Mouse (Mus musculus) neural tube, embryonic 15.5 days (tissue): ENCODE measurements around the gene Nsdhl. TPM values are rescaled to one million over a fixed set of nuclear protein-coding genes. Genes with fewer than 3 reads are reported as not detected.

Source experiments
- ATAC-seq: fragments of 200-750 bp; cut with Nextera tagmentation; 2 replicates; pipeline ENCODE4 v1.8.0; 2017; ENCODE audit warnings: mild to moderate bottlenecking, moderate TSS enrichment, moderate library complexity; ENCODE audit not compliant: low FRiP score
- H3K27ac ChIP-seq: fragments of 300-500 bp; sonication (generic); replicated peaks from 2 replicates; pipeline ENCODE4 v1.5.1; 2015; ENCODE audit warnings: mild to moderate bottlenecking, inconsistent platforms
- H3K27me3 ChIP-seq: fragments of 300-500 bp; sonication (generic); replicated peaks from 2 replicates; pipeline ENCODE4 v1.6.1; 2015; ENCODE audit warnings: inconsistent platforms
- H3K36me3 ChIP-seq: fragments of 300-500 bp; sonication (generic); 2 replicates; pipeline ENCODE4 v1.6.1; 2015; ENCODE audit warnings: inconsistent platforms
- H3K4me1 ChIP-seq: fragments of 300-500 bp; sonication (generic); 2 replicates; pipeline ENCODE4 v1.6.1; 2015; ENCODE audit warnings: inconsistent platforms
- H3K4me2 ChIP-seq: fragments of 300-500 bp; sonication (generic); 2 replicates; pipeline ENCODE4 v1.6.1; 2015; ENCODE audit warnings: inconsistent platforms, mild to moderate bottlenecking, moderate library complexity
- H3K4me3 ChIP-seq: fragments of 300-500 bp; sonication (generic); replicated peaks from 2 replicates; pipeline ENCODE4 v1.5.1; 2015; ENCODE audit warnings: mild to moderate bottlenecking, inconsistent platforms
- H3K9ac ChIP-seq: fragments of 300-500 bp; sonication (generic); replicated peaks from 2 replicates; pipeline ENCODE4 v1.6.1; 2015; ENCODE audit warnings: mild to moderate bottlenecking, inconsistent platforms
- H3K9me3 ChIP-seq: fragments of 300-500 bp; sonication (generic); replicated peaks from 2 replicates; pipeline ENCODE4 v1.6.1; 2016; ENCODE audit warnings: inconsistent platforms
- WGBS: fragments of 180-500 bp; shearing (Covaris S2); methylation state at CpG from one replicate; pipeline ENCODE4 v1.1.7; 2015; ENCODE audit warnings: mixed read lengths; 5-methylcytosine and 5-hydroxymethylcytosine counted together
- polyA plus RNA-seq: library from polyadenylated mRNA; unstranded; fragments of >200 nt; fragmentation: Nextera tagmentation; extraction: Ambion mirVana; gene quantifications from 2 replicates; pipeline ENCODE4 v1.2.1, GENCODE M21; 2015

Nsdhl gene
- polyA plus RNA-seq, 1 experiment from 2014 or later = 50.8 TPM

- H3K9ac ChIP-seq = no peak overlapping the region
- no peak overlapping the region for H3K4me3 ChIP-seq
- H3K4me2 ChIP-seq = no peak overlapping the region
- H3K27me3 ChIP-seq = no peaks in the 10 kb centered on the region
- H3K27ac ChIP-seq = no peak overlapping the region
- WGBS = 83% methylated on average over 4 of the region's 4 CpGs
- H3K9me3 ChIP-seq = no peaks in the 10 kb centered on the region
- no peak for ATAC-seq
- peaks cover 13% of the 10 kb centered on the region; the same call in 1 of the 2 replicates for H3K36me3 ChIP-seq
- H3K4me1 ChIP-seq = no peaks in the 10 kb centered on the region
Observed at GRCm38 (mm10) chrX:72960431-72960830, 42.1 kb downstream of the Nsdhl start.

- WGBS = 77% methylated on average over 3 of the region's 3 CpGs
- Histone ChIP-seq H3K4me2 (no peak overlapping the region), H3K4me3 (no peak overlapping the region), H3K9ac (no peak overlapping the region), H3K4me1 (no peaks in the 10 kb centered on the region), H3K27me3 (no peaks in the 10 kb centered on the region), H3K36me3 (peaks cover 13% of the 10 kb centered on the region; the same call in 1 of the 2 replicates), H3K27ac (no peak overlapping the region), H3K9me3 (no peaks in the 10 kb centered on the region)
- ATAC-seq = no peak
Observed at GRCm38 (mm10) chrX:72961511-72961910, 43.2 kb downstream of the Nsdhl start.

- no peak overlapping the region for H3K27ac ChIP-seq
- H3K9ac ChIP-seq = no peak overlapping the region
- H3K9me3 ChIP-seq = no peaks in the 10 kb centered on the region
- no peaks in the 10 kb centered on the region for H3K4me1 ChIP-seq
- no peak overlapping the region for H3K4me3 ChIP-seq
- no peak for ATAC-seq
- 76% methylated on average over 3 of the region's 3 CpGs for WGBS
- H3K36me3 ChIP-seq = peaks cover 7% of the 10 kb centered on the region; the same call in 1 of the 2 replicates
- no peaks in the 10 kb centered on the region for H3K27me3 ChIP-seq
- no peak overlapping the region for H3K4me2 ChIP-seq
Observed at GRCm38 (mm10) chrX:72962743-72963142, 44.4 kb downstream of the Nsdhl start.

- Histone ChIP-seq H3K27me3 (peaks cover 8% of the 10 kb centered on the region; the same call in 1 of the 2 replicates), H3K27ac (no peak overlapping the region), H3K9ac (no peak overlapping the region), H3K36me3 (no peaks in the 10 kb centered on the region), H3K9me3 (no peaks in the 10 kb centered on the region), H3K4me2 (no peak overlapping the region), H3K4me3 (no peak overlapping the region), H3K4me1 (no peaks in the 10 kb centered on the region)
- ATAC-seq = no peak
- 88% methylated on average over 6 of the region's 6 CpGs for WGBS
Observed at GRCm38 (mm10) chrX:72982831-72983230, 64.5 kb downstream of the Nsdhl start.

GRCm38 (mm10) chrX:72985607-72986006 lies 67.2 kb downstream of the Nsdhl start:
- 93% methylated on average over 2 of the region's 2 CpGs for WGBS
- H3K36me3 ChIP-seq = no peaks in the 10 kb centered on the region
- H3K27ac ChIP-seq = no peak overlapping the region
- H3K4me3 ChIP-seq = no peak overlapping the region
- no peaks in the 10 kb centered on the region for H3K4me1 ChIP-seq
- ATAC-seq = no peak
- H3K9ac ChIP-seq = no peak overlapping the region
- peaks cover 8% of the 10 kb centered on the region; the same call in 1 of the 2 replicates for H3K27me3 ChIP-seq
- H3K9me3 ChIP-seq = no peaks in the 10 kb centered on the region
- H3K4me2 ChIP-seq = no peak overlapping the region

- Histone ChIP-seq H3K36me3 (no peaks in the 10 kb centered on the region), H3K9me3 (no peaks in the 10 kb centered on the region), H3K27me3 (peaks cover 8% of the 10 kb centered on the region; the same call in 1 of the 2 replicates), H3K4me1 (no peaks in the 10 kb centered on the region), H3K9ac (no peak within 1 kb of the TSS), H3K4me2 (peak within 1 kb of the TSS; percentile 71), H3K4me3 (peak within 1 kb of the TSS; percentile 38), H3K27ac (no peak within 1 kb of the TSS)
- 24% methylated on average over 40 of the region's 45 CpGs for WGBS
- peak; percentile 62; the same call in 1 of the 2 replicates for ATAC-seq
Observed at GRCm38 (mm10) chrX:72986841-72987519, 68.6 kb downstream of the Nsdhl start, which contains the start of gene Zfp185. Gene Zfp185, plus strand, starts transcription at chrX:72987339.

- H3K4me2 ChIP-seq = peak overlapping the region; percentile 71
- H3K36me3 ChIP-seq = no peaks in the 10 kb centered on the region
- ATAC-seq = no peak
- H3K4me3 ChIP-seq = peak overlapping the region; percentile 38
- H3K9me3 ChIP-seq = no peaks in the 10 kb centered on the region
- H3K27ac ChIP-seq = no peak overlapping the region
- peaks cover 8% of the 10 kb centered on the region; the same call in 1 of the 2 replicates for H3K27me3 ChIP-seq
- no peaks in the 10 kb centered on the region for H3K4me1 ChIP-seq
- no peak overlapping the region for H3K9ac ChIP-seq
- 31% methylated on average over 14 of the region's 14 CpGs for WGBS
Observed at GRCm38 (mm10) chrX:72987520-72987905, 69.2 kb downstream of the Nsdhl start.

GRCm38 (mm10) chrX:72988431-72988830 lies 70.1 kb downstream of the Nsdhl start:
- no peak for ATAC-seq
- H3K4me2 ChIP-seq = no peak overlapping the region
- H3K27ac ChIP-seq = no peak overlapping the region
- no peak overlapping the region for H3K9ac ChIP-seq
- H3K9me3 ChIP-seq = no peaks in the 10 kb centered on the region
- no peaks in the 10 kb centered on the region for H3K4me1 ChIP-seq
- H3K27me3 ChIP-seq = peaks cover 8% of the 10 kb centered on the region; the same call in 1 of the 2 replicates
- H3K4me3 ChIP-seq = no peak overlapping the region
- 77% methylated on average over 3 of the region's 3 CpGs for WGBS
- no peaks in the 10 kb centered on the region for H3K36me3 ChIP-seq

GRCm38 (mm10) chrX:72990581-72990980 lies 72.2 kb downstream of the Nsdhl start:
- no peak for ATAC-seq
- WGBS = 76% methylated on average over 3 of the region's 3 CpGs
- peaks cover 8% of the 10 kb centered on the region; the same call in 1 of the 2 replicates for H3K27me3 ChIP-seq

GRCm38 (mm10) chrX:72992291-72992919 lies 74.0 kb downstream of the Nsdhl start:
- no peaks in the 10 kb centered on the region for H3K9me3 ChIP-seq
- H3K4me1 ChIP-seq = no peaks in the 10 kb centered on the region
- ATAC-seq = no peak
- H3K27me3 ChIP-seq = no peaks in the 10 kb centered on the region; the same call in 1 of the 2 replicates
- H3K27ac ChIP-seq = no peak overlapping the region
- no peak overlapping the region for H3K9ac ChIP-seq
- H3K36me3 ChIP-seq = no peaks in the 10 kb centered on the region
- 60% methylated on average over 5 of the region's 5 CpGs for WGBS
- H3K4me3 ChIP-seq = no peak overlapping the region
- H3K4me2 ChIP-seq = no peak overlapping the region

More at GRCm38 (mm10) chrX:72990581-72990980, 72.2 kb downstream of the Nsdhl start:
- Histone ChIP-seq H3K36me3 (no peaks in the 10 kb centered on the region), H3K9ac (no peak overlapping the region), H3K4me1 (no peaks in the 10 kb centered on the region), H3K4me2 (no peak overlapping the region), H3K4me3 (no peak overlapping the region), H3K27ac (no peak overlapping the region), H3K9me3 (no peaks in the 10 kb centered on the region)

- Histone ChIP-seq H3K27ac (no peak overlapping the region), H3K9ac (no peak overlapping the region), H3K36me3 (no peaks in the 10 kb centered on the region), H3K4me3 (no peak overlapping the region), H3K4me1 (no peaks in the 10 kb centered on the region), H3K4me2 (no peak overlapping the region), H3K9me3 (no peaks in the 10 kb centered on the region), H3K27me3 (no peaks in the 10 kb centered on the region)
- 78% methylated on average over 3 of the region's 3 CpGs for WGBS
- no peak for ATAC-seq
Observed at GRCm38 (mm10) chrX:72995542-72995941, 77.2 kb downstream of the Nsdhl start.

GRCm38 (mm10) chrX:73003110-73003509 lies 84.8 kb downstream of the Nsdhl start:
- Histone ChIP-seq H3K27ac (no peak overlapping the region), H3K4me2 (no peak overlapping the region), H3K4me3 (no peak overlapping the region), H3K9me3 (no peaks in the 10 kb centered on the region), H3K9ac (no peak overlapping the region), H3K27me3 (no peaks in the 10 kb centered on the region), H3K4me1 (no peaks in the 10 kb centered on the region), H3K36me3 (no peaks in the 10 kb centered on the region)
- WGBS = 88% methylated on average over 5 of the region's 5 CpGs
- ATAC-seq = no peak
